Mouse (Mus musculus) hindbrain, embryonic 15.5 days (tissue): Measurements from ENCODE around the gene Cntn2. TPM values are rescaled to one million over a fixed set of nuclear protein-coding genes. Genes with fewer than 3 reads are reported as not detected.

Experiments
- ATAC-seq: fragments of 200-750 bp; cut with Nextera tagmentation; 2 replicates; pipeline ENCODE4 v1.8.0; 2017; ENCODE audit warnings: low read depth, moderate number of reproducible peaks, moderate TSS enrichment; ENCODE audit not compliant: low FRiP score
- H3K27ac ChIP-seq: fragments of 300-500 bp; sonication (generic); replicated peaks from 2 replicates; pipeline ENCODE4 v1.5.1; 2015; ENCODE audit warnings: mild to moderate bottlenecking, inconsistent platforms
- H3K27me3 ChIP-seq: fragments of 300-500 bp; sonication (generic); 2 replicates; pipeline ENCODE4 v1.6.1; 2015; ENCODE audit warnings: control low read depth, inconsistent platforms
- H3K36me3 ChIP-seq: fragments of 300-500 bp; sonication (generic); 2 replicates; pipeline ENCODE4 v1.6.1; 2015; ENCODE audit warnings: control low read depth, inconsistent platforms
- H3K4me1 ChIP-seq: fragments of 300-500 bp; sonication (generic); replicated peaks from 2 replicates; pipeline ENCODE4 v1.6.1; 2015; ENCODE audit warnings: control low read depth, inconsistent platforms
- H3K4me2 ChIP-seq: fragments of 300-500 bp; sonication (generic); 2 replicates; pipeline ENCODE4 v1.6.1; 2015; ENCODE audit warnings: moderate library complexity, mild to moderate bottlenecking, inconsistent platforms
- H3K4me3 ChIP-seq: fragments of 300-500 bp; sonication (generic); 2 replicates; pipeline ENCODE4 v1.5.1; 2015; ENCODE audit warnings: mild to moderate bottlenecking, inconsistent platforms
- H3K9ac ChIP-seq: fragments of 300-500 bp; sonication (generic); 2 replicates; pipeline ENCODE4 v1.6.1; 2015; ENCODE audit warnings: inconsistent platforms
- H3K9me3 ChIP-seq: fragments of 300-500 bp; sonication (generic); 2 replicates; pipeline ENCODE4 v1.6.1; 2016; ENCODE audit warnings: control low read depth, inconsistent platforms
- WGBS: fragments of 180-500 bp; shearing (Covaris S2); methylation state at CpG from one replicate; pipeline ENCODE4 v1.1.7; 2015; 5-methylcytosine and 5-hydroxymethylcytosine counted together
- polyA plus RNA-seq: library from polyadenylated mRNA; unstranded; fragments of >200 nt; fragmentation: Nextera tagmentation; extraction: Ambion mirVana; gene quantifications from 2 replicates; pipeline ENCODE4 v1.2.1, GENCODE M21; 2015

Gene Cntn2
- polyA plus RNA-seq, 1 experiment from 2014 or later = 28.2 TPM

DNA sequence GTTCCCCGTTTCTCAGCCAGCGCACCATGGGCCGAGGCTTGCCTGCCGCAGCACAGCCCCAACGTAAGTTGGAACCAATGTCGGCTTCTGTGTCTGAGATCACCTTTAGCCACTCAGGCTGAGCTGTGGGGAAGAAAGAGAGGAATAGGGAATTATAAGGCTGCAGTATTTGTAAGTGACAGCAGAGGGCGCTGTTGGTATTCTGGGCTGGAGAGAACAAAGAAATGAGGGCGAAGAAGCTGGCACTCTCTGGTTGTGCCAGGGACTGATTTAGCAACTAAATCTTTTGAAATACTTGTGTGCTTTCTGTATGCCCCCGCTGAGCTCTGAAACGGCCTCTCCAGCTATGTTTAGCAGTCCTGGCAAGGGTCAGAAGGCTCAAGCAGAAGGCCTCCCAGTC is 17.2 kb downstream of the Cntn2 start:
- Histone ChIP-seq H3K4me2 (peak overlapping the region; percentile 13; the same call in 1 of the 2 replicates), H3K27ac (peak overlapping the region; percentile 84), H3K4me1 (peaks cover 31% of the 10 kb centered on the region), H3K36me3 (peaks cover 15% of the 10 kb centered on the region), H3K4me3 (no peak overlapping the region), H3K9ac (peak overlapping the region; percentile 41), H3K27me3 (no peaks in the 10 kb centered on the region), H3K9me3 (no peaks in the 10 kb centered on the region)
- WGBS = 10% methylated on average over 10 of the region's 10 CpGs
- ATAC-seq = peak; percentile 84

DNA sequence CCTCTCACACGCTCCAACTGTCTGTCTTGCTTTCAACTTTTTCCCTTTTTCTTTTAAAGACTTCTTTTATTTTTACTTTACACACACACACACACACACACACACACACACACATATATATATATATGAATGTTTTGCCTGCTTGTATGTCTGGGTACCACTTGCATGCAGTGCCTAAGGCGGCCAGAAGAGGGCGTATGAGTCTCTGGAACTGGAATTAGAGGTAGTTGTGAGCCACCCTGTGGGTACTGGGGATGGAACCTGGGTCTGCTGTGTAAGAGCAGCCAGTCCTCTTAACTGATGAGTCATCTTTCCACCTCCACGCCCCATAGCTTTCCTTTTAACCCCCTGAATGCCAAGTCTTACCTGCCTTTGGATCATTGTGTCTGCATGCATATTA is 19.1 kb downstream of the Cntn2 start:
- H3K9ac ChIP-seq = no peak overlapping the region
- H3K4me2 ChIP-seq = no peak overlapping the region
- peaks cover 23% of the 10 kb centered on the region for H3K4me1 ChIP-seq
- no peak for ATAC-seq
- H3K9me3 ChIP-seq = no peaks in the 10 kb centered on the region
- H3K4me3 ChIP-seq = no peak overlapping the region
- H3K36me3 ChIP-seq = peaks cover 15% of the 10 kb centered on the region
- no peak overlapping the region for H3K27ac ChIP-seq
- 37% methylated on average over 4 of the region's 4 CpGs for WGBS
- H3K27me3 ChIP-seq = no peaks in the 10 kb centered on the region

DNA sequence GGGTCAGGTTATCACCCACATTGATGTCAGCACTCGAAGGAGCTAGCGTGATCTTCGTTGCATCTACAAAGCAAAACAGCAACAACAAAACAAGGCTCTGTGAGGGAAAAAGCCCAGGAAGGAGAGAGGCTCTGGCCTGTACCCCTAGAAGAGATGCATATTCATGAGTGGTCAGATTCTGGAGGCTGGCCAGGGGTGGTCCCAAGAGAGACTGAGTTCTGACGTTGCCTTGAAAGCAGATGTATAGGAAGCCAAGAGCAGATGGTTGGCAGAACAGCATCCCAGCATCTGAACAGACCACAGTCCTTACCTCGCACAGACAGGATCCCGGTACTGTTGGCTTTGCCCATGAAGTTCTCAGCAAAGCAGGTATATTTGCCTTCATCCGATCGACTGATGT is 20.0 kb downstream of the Cntn2 start:
- H3K36me3 ChIP-seq = peaks cover 15% of the 10 kb centered on the region
- H3K9me3 ChIP-seq = no peaks in the 10 kb centered on the region
- H3K27ac ChIP-seq = no peak overlapping the region
- 72% methylated on average over 8 of the region's 8 CpGs for whole genome bisulfite sequencing
- no peak overlapping the region for H3K9ac ChIP-seq
- no peak overlapping the region for H3K4me3 ChIP-seq
- H3K4me2 ChIP-seq = no peak overlapping the region
- ATAC-seq = no peak
- no peaks in the 10 kb centered on the region for H3K27me3 ChIP-seq
- H3K4me1 ChIP-seq = peaks cover 23% of the 10 kb centered on the region

DNA sequence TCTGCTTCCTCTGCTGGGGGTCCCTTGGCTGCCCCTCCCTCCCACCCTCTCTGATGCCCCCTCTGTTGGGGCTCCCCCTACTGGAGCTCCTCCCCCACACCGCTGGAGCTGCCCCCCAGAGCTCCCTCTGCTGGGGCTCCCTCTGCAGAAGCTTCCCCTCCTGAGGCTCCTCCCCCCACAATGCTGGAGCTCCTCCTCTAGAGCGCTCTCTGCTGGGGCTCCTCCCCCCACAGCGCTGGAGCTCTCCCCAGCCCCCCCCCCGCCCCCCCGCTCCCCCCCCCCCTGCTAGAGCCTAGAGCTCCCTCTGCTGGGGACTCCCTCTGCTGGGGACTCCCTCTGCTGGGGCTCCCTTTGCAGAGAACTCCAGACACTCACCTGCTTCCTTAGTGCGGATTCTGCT is 22.3 kb downstream of the Cntn2 start:
- Histone ChIP-seq H3K27me3 (no peaks in the 10 kb centered on the region), H3K4me2 (no peak overlapping the region), H3K9ac (no peak overlapping the region), H3K4me3 (no peak overlapping the region), H3K27ac (no peak overlapping the region), H3K36me3 (peaks cover 27% of the 10 kb centered on the region), H3K9me3 (no peaks in the 10 kb centered on the region), H3K4me1 (peaks cover 11% of the 10 kb centered on the region; the same call in 1 of the 2 replicates)
- WGBS = 38% methylated on average over 2 of the region's 6 CpGs
- ATAC-seq = no peak

DNA sequence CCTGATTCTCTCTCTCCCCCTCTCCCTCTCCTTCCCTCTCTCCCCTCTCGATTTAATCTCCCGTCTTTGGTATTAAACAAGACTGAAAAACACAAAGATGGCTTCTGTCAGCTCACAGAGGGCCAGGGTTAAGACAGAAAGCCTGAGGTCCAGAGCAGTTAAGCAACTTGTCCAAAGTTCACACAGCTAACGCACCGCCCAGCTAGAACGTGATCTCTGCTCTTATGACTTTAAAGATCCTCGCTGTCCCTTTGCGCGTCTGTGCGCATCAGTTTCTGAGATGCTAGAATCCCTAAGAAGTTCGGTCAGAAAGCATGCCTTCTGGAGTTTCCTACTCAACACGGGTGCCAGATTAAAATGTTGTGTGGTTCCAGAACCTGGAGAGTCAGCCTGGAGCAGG is 23.3 kb downstream of the Cntn2 start:
- H3K4me2 ChIP-seq = no peak overlapping the region
- peaks cover 37% of the 10 kb centered on the region for H3K36me3 ChIP-seq
- H3K27me3 ChIP-seq = no peaks in the 10 kb centered on the region
- H3K9me3 ChIP-seq = no peaks in the 10 kb centered on the region
- H3K9ac ChIP-seq = no peak overlapping the region
- H3K4me3 ChIP-seq = no peak overlapping the region
- no peak overlapping the region for H3K27ac ChIP-seq
- WGBS = 90% methylated on average over 11 of the region's 11 CpGs
- ATAC-seq = no peak
- peaks cover 4% of the 10 kb centered on the region; the same call in 1 of the 2 replicates for H3K4me1 ChIP-seq

DNA sequence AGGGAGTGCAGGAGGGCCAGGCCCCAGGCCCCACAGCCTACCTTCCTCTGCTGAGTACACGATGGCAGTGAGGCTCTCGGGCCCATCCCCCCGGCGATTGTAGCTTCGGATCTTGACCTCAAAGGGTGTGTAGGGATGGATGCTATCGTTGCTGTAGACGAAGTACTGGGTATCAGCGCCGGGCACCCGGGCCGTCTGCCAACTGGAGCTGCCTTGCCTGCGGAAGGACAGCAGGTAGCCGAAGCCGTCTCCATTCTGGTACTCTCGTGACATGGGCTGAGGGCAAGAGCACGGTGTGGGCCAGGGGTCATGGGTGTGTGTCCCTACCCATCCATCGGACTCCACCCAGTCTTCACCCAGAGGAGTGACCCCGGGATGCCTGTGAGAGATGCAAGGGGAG is 24.4 kb downstream of the Cntn2 start:
- Histone ChIP-seq H3K36me3 (peaks cover 37% of the 10 kb centered on the region), H3K4me2 (no peak overlapping the region), H3K9me3 (no peaks in the 10 kb centered on the region), H3K27ac (no peak overlapping the region), H3K9ac (no peak overlapping the region), H3K4me3 (no peak overlapping the region), H3K4me1 (peaks cover 4% of the 10 kb centered on the region; the same call in 1 of the 2 replicates), H3K27me3 (no peaks in the 10 kb centered on the region)
- WGBS = 79% methylated on average over 18 of the region's 18 CpGs
- ATAC-seq = no peak

DNA sequence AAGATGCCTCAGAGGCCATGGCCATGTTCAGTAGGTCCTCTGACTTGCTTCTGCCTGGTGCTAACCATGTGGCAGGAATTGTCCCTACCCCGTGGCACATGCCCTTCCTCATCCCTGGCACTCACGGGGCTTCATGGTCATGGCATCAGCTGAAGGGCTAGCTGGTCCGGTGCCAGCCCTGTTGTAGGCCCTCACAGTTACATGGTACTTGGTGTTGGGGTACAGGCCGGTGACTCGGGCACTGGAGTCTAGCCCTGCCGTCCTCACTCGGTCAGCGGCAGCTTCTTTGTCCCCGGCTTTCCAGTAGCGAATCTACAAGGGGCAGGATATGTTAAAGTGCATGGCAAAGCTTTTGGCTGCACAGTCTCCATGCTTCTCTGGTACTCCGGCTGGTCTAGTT is 26.3 kb downstream of the Cntn2 start:
- no peaks in the 10 kb centered on the region for H3K27me3 ChIP-seq
- no peaks in the 10 kb centered on the region for H3K4me1 ChIP-seq
- WGBS = 92% methylated on average over 11 of the region's 11 CpGs
- ATAC-seq = no peak
- H3K9ac ChIP-seq = no peak overlapping the region
- H3K4me2 ChIP-seq = no peak overlapping the region
- H3K36me3 ChIP-seq = peaks cover 25% of the 10 kb centered on the region
- H3K9me3 ChIP-seq = no peaks in the 10 kb centered on the region
- H3K27ac ChIP-seq = no peak overlapping the region
- no peak overlapping the region for H3K4me3 ChIP-seq

DNA sequence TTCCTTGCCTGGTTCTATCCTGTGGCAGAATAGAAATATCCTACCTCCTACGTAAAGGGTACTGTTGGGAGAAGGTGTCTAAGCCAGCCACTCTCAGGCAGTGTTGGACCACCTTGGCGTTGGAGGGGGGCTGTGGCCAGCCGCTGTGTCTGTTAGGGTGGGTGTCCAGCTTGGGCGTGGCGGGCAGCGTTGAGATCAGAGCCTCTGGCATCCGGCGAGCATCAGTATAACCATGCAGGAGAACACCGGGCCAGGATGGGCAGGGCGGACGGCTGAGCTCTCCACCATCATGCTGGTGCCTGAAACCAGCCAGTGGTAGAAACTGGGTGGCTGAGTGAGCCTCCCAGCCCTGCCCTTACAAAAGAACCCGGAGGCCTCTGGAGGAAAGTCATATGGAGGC is 27.7 kb downstream of the Cntn2 start:
- Histone ChIP-seq H3K9me3 (no peaks in the 10 kb centered on the region), H3K27me3 (no peaks in the 10 kb centered on the region), H3K36me3 (peaks cover 22% of the 10 kb centered on the region), H3K4me2 (no peak overlapping the region), H3K9ac (no peak overlapping the region), H3K27ac (no peak overlapping the region), H3K4me3 (no peak overlapping the region), H3K4me1 (peaks cover 6% of the 10 kb centered on the region; the same call in 1 of the 2 replicates)
- ATAC-seq = no peak
- WGBS = 92% methylated on average over 12 of the region's 12 CpGs

DNA sequence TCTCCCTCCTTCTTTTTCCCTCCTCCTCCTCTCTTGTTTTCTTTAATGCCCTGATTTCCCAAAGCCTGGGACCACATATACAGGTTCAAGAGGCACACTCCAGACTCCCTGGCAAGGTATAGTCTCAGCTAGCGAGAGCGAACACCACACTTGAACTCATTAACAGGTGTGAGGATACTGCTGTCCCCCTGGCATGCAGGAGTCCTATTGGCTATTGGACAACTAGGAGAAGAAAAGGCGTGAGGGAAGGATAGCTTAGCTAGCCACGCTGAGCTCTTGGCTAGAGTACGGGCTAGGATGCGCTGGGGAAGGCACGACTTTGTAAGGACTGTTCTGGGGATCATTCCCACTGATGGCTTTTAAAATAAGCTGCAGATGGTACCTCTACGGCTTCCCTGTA is 30.9 kb downstream of the Cntn2 start:
- no peak overlapping the region for H3K27ac ChIP-seq
- no peak for ATAC-seq
- H3K4me3 ChIP-seq = no peak overlapping the region
- H3K9me3 ChIP-seq = no peaks in the 10 kb centered on the region
- no peak overlapping the region for H3K4me2 ChIP-seq
- H3K9ac ChIP-seq = no peak overlapping the region
- 79% methylated on average over 8 of the region's 8 CpGs for WGBS
- H3K27me3 ChIP-seq = no peaks in the 10 kb centered on the region
- peaks cover 29% of the 10 kb centered on the region for H3K36me3 ChIP-seq
- peaks cover 6% of the 10 kb centered on the region; the same call in 1 of the 2 replicates for H3K4me1 ChIP-seq

DNA sequence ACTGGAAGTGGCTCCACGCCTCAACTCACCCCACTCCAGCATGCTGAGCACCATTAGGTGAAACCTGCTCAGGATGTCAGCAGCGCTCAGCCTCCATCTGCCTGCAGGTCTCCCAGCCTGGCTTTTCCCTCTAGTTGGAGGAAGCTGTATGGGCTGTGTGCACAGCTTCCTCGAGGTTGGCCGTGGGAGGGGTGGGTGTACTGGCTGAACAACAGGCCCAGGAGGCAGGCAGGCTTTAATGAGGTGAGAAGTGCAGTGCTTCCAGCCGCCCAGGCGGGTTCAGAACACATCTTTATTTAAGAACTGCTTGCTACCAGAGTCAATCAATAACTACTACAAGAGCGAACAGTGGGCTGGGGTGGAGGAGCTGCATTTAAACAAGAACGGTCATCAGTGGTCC is 31.5 kb downstream of the Cntn2 start:
- Histone ChIP-seq H3K27ac (peak overlapping the region; percentile 46; the same call in 1 of the 2 replicates), H3K9me3 (no peaks in the 10 kb centered on the region)
- WGBS = 46% methylated on average over 8 of the region's 8 CpGs

DNA sequence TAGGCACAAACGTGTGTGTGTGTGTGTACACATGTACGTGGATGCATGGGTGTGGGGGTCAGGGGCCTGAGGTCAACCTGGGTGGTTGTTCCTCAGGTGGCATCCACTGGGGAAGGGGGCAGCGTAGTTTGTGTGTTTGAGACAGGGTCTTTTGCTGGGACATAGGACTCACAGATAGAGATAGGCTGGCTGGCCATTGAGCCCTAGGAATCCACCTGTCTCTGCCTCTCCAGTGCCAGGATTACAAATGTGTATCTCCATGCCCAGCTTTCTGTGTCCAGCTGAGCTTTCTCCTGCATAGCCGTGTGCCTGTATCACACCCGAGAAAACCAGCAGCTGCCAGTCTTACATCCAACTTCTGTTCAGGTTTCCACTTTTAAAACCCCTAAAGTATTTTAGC is 33.3 kb downstream of the Cntn2 start:
- 87% methylated on average over 5 of the region's 5 CpGs for WGBS
- H3K9ac ChIP-seq = no peak overlapping the region
- no peak overlapping the region for H3K27ac ChIP-seq
- no peaks in the 10 kb centered on the region for H3K9me3 ChIP-seq
- H3K4me2 ChIP-seq = no peak overlapping the region
- peaks cover 15% of the 10 kb centered on the region; the same call in 1 of the 2 replicates for H3K36me3 ChIP-seq
- H3K4me3 ChIP-seq = no peak overlapping the region
- ATAC-seq = no peak
- H3K4me1 ChIP-seq = peaks cover 6% of the 10 kb centered on the region; the same call in 1 of the 2 replicates
- no peaks in the 10 kb centered on the region for H3K27me3 ChIP-seq

More for the DNA sequence above, 31.5 kb downstream of the Cntn2 start:
- no peak overlapping the region for H3K9ac ChIP-seq
- no peak for ATAC-seq
- H3K4me3 ChIP-seq = no peak overlapping the region
- peaks cover 29% of the 10 kb centered on the region for H3K36me3 ChIP-seq
- H3K4me1 ChIP-seq = peaks cover 6% of the 10 kb centered on the region; the same call in 1 of the 2 replicates
- H3K27me3 ChIP-seq = no peaks in the 10 kb centered on the region
- H3K4me2 ChIP-seq = no peak overlapping the region

DNA sequence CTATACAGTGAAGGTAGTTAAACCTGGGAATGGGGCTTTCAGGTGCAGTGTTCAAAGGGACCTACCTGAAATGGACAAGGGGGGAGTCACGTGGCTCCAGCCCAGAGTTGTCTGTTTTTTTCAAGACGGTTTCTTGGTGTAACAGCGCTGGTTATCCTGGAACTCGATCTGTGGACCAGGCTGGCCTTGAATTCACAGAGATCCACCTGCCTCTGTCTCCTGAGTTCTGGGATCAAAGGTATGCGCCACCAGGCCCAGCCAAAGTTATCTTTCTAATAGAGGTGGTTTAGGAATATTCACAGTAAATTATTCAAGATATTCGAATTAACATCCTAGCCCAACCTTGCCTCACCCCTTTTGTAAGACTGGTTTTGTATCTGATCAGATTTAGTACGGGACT is 36.4 kb downstream of the Cntn2 start:
- WGBS = 96% methylated on average over 7 of the region's 7 CpGs
- peaks cover 6% of the 10 kb centered on the region; the same call in 1 of the 2 replicates for H3K4me1 ChIP-seq
- peaks cover 39% of the 10 kb centered on the region for H3K36me3 ChIP-seq

DNA sequence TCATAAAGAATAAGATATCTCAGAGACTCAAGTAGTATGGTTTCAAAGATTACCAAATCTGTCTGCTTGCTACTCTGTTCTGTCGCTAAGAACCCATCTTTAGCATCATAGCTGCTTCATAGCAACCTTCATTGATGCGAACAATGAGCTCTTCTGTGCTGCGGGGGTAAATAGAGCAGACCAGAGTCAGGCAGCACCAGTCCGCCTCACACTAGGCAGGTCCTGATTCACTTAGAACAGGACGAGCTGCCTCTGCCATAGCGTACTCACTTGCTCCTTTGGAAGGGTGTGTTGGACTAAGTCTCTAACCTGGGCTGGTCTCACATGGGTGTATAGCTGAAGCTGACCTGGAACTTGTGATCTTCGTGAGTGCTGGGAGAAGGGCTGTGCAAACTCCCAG is 37.0 kb downstream of the Cntn2 start, which contains the start of gene Tmem81:
Gene Tmem81 (plus strand): TSS at position 173 of the 400 bp plus-strand sequence.
- ATAC-seq = no peak
- Histone ChIP-seq H3K4me2 (no peak within 1 kb of the TSS), H3K27me3 (no peaks in the 10 kb centered on the region), H3K4me3 (no peak within 1 kb of the TSS), H3K4me1 (0 out of 2 replicates have a peak, but pooled peaks cover under 1% of the 10 kb centered on the region), H3K36me3 (peaks cover 41% of the 10 kb centered on the region), H3K27ac (no peak within 1 kb of the TSS), H3K9me3 (no peaks in the 10 kb centered on the region), H3K9ac (no peak within 1 kb of the TSS)
- WGBS = 90% methylated on average over 7 of the region's 7 CpGs

More for the DNA sequence above, 36.4 kb downstream of the Cntn2 start:
- H3K4me2 ChIP-seq = no peak overlapping the region
- H3K27ac ChIP-seq = no peak overlapping the region
- no peak overlapping the region for H3K4me3 ChIP-seq
- no peaks in the 10 kb centered on the region for H3K9me3 ChIP-seq
- no peak for ATAC-seq
- H3K27me3 ChIP-seq = no peaks in the 10 kb centered on the region
- H3K9ac ChIP-seq = no peak overlapping the region
